Mouse (Mus musculus): ENCODE results near the gene Crmp1. TPM values are rescaled to one million over a fixed set of nuclear protein-coding genes. Genes with fewer than 3 reads are reported as not detected.

The Crmp1 gene
- polyA plus RNA-seq, 1 experiment = 0.11 TPM

GRCm38 (mm10) chr5:37206364-37206763 lies 35.4 kb upstream of the Crmp1 start:
- TF ChIP-seq E2F4 (IDR thresholded peaks at IDR 0.05; ENCODE audit: insufficient read depth) (no peak), MYOG (IDR thresholded peaks at IDR 0.05; ENCODE audit: control insufficient read depth in 1 of 3, insufficient read depth in 1 of 3, insufficient read length in 2 of 3, low read depth in 2 of 3) (no peak), MAX (IDR thresholded peaks at IDR 0.05; ENCODE audit: low read depth) (no peak), TCF3 (IDR thresholded peaks at IDR 0.05; ENCODE audit: insufficient read length, low read depth) (no peak), CEBPB (IDR thresholded peaks at IDR 0.05; ENCODE audit: insufficient read depth, poor library complexity, severe bottlenecking) (no peak), POLR2AphosphoS2 (IDR thresholded peaks at IDR 0.05; ENCODE audit: insufficient read length, low read depth) (no peak), REST (IDR thresholded peaks at IDR 0.05; ENCODE audit: insufficient read depth, insufficient read length) (no peak), SRF (IDR thresholded peaks at IDR 0.05; ENCODE audit: control insufficient read depth, insufficient read length, low read depth) (no peak), MYOD1 (IDR thresholded peaks at IDR 0.05; ENCODE audit: control insufficient read depth in 1 of 3, insufficient read length in 2 of 3, low read depth in 2 of 3) (no peak), USF1 (IDR thresholded peaks at IDR 0.05; ENCODE audit: low read depth) (no peak), POLR2A (IDR thresholded peaks at IDR 0.05; ENCODE audit: insufficient read length, low read depth) (no peak), TCF12 (IDR thresholded peaks at IDR 0.05; ENCODE audit: insufficient read depth, poor library complexity, severe bottlenecking) (no peak)
- H3K4me2 ChIP-seq (ENCODE audit: low read depth) = no peak overlapping the region
- H3K27me3 ChIP-seq (ENCODE audit: control insufficient read depth, insufficient read depth, insufficient read length) = peaks cover 9% of the 10 kb centered on the region
- H3ac ChIP-seq (ENCODE audit: control insufficient read depth, insufficient read length) = no peak overlapping the region
- H3K79me2 ChIP-seq (ENCODE audit: control insufficient read depth, insufficient read depth) = no peaks in the 10 kb centered on the region
- no peak overlapping the region for H3K4me3 ChIP-seq
- no peaks in the 10 kb centered on the region for H3K36me3 ChIP-seq (ENCODE audit: control insufficient read depth, insufficient read depth)

GRCm38 (mm10) chr5:37212938-37213708 lies 28.6 kb upstream of the Crmp1 start:
- TF ChIP-seq MYOD1 (IDR thresholded peaks at IDR 0.05; ENCODE audit: control insufficient read depth in 1 of 3, insufficient read length in 2 of 3, low read depth in 2 of 3) (no peak), E2F4 (IDR thresholded peaks at IDR 0.05; ENCODE audit: insufficient read depth) (no peak), MAX (IDR thresholded peaks at IDR 0.05; ENCODE audit: low read depth) (no peak), CEBPB (IDR thresholded peaks at IDR 0.05; ENCODE audit: insufficient read depth, poor library complexity, severe bottlenecking) (no peak), USF1 (IDR thresholded peaks at IDR 0.05; ENCODE audit: low read depth) (no peak), REST (IDR thresholded peaks at IDR 0.05; ENCODE audit: insufficient read depth, insufficient read length) (no peak), SRF (IDR thresholded peaks at IDR 0.05; ENCODE audit: control insufficient read depth, insufficient read length, low read depth) (no peak), MYOG (IDR thresholded peaks at IDR 0.05; ENCODE audit: control insufficient read depth in 1 of 3, insufficient read depth in 1 of 3, insufficient read length in 2 of 3, low read depth in 2 of 3) (no peak), TCF12 (IDR thresholded peaks at IDR 0.05; ENCODE audit: insufficient read depth, poor library complexity, severe bottlenecking) (no peak), TCF3 (IDR thresholded peaks at IDR 0.05; ENCODE audit: insufficient read length, low read depth) (no peak), POLR2A (IDR thresholded peaks at IDR 0.05; ENCODE audit: insufficient read length, low read depth) (no peak)
- no peak overlapping the region for H3ac ChIP-seq (ENCODE audit: control insufficient read depth, insufficient read length)
- no peak overlapping the region for H3K4me2 ChIP-seq (ENCODE audit: low read depth)
- no peaks in the 10 kb centered on the region for H3K36me3 ChIP-seq (ENCODE audit: control insufficient read depth, insufficient read depth)
- H3K79me2 ChIP-seq (ENCODE audit: control insufficient read depth, insufficient read depth) = no peaks in the 10 kb centered on the region
- H3K27me3 ChIP-seq (ENCODE audit: control insufficient read depth, insufficient read depth, insufficient read length) = peaks cover 9% of the 10 kb centered on the region
- H3K4me3 ChIP-seq = no peak overlapping the region

GRCm38 (mm10) chr5:37213709-37214103 lies 28.0 kb upstream of the Crmp1 start:
- Histone ChIP-seq H3K4me2 (ENCODE audit: low read depth) (no peak overlapping the region), H3ac (ENCODE audit: control insufficient read depth, insufficient read length) (no peak overlapping the region), H3K36me3 (ENCODE audit: control insufficient read depth, insufficient read depth) (no peaks in the 10 kb centered on the region), H3K79me2 (ENCODE audit: control insufficient read depth, insufficient read depth) (no peaks in the 10 kb centered on the region), H3K4me3 (no peak overlapping the region), H3K27me3 (ENCODE audit: control insufficient read depth, insufficient read depth, insufficient read length) (peaks cover 9% of the 10 kb centered on the region)
- TF ChIP-seq TCF12 (IDR thresholded peaks at IDR 0.05; ENCODE audit: insufficient read depth, poor library complexity, severe bottlenecking) (no peak), POLR2AphosphoS2 (IDR thresholded peaks at IDR 0.05; ENCODE audit: insufficient read length, low read depth) (no peak), USF1 (IDR thresholded peaks at IDR 0.05; ENCODE audit: low read depth) (no peak), MYOG (IDR thresholded peaks at IDR 0.05; ENCODE audit: control insufficient read depth in 1 of 3, insufficient read depth in 1 of 3, insufficient read length in 2 of 3, low read depth in 2 of 3) (no peak), MAX (IDR thresholded peaks at IDR 0.05; ENCODE audit: low read depth) (no peak), E2F4 (IDR thresholded peaks at IDR 0.05; ENCODE audit: insufficient read depth) (no peak), POLR2A (IDR thresholded peaks at IDR 0.05; ENCODE audit: insufficient read length, low read depth) (no peak), REST (IDR thresholded peaks at IDR 0.05; ENCODE audit: insufficient read depth, insufficient read length) (no peak), TCF3 (IDR thresholded peaks at IDR 0.05; ENCODE audit: insufficient read length, low read depth) (no peak), SRF (IDR thresholded peaks at IDR 0.05; ENCODE audit: control insufficient read depth, insufficient read length, low read depth) (no peak), MYOD1 (IDR thresholded peaks at IDR 0.05; ENCODE audit: control insufficient read depth in 1 of 3, insufficient read length in 2 of 3, low read depth in 2 of 3) (no peak)

- H3K4me3 ChIP-seq = no peak overlapping the region
- no peak for TF ChIP-seq MAX (IDR thresholded peaks at IDR 0.05; ENCODE audit: low read depth)
- TF ChIP-seq SRF (IDR thresholded peaks at IDR 0.05; ENCODE audit: control insufficient read depth, insufficient read length, low read depth) = no peak
- TF ChIP-seq E2F4 (IDR thresholded peaks at IDR 0.05; ENCODE audit: insufficient read depth) = no peak
- no peak for TF ChIP-seq POLR2A (IDR thresholded peaks at IDR 0.05; ENCODE audit: insufficient read length, low read depth)
- no peak for TF ChIP-seq TCF12 (IDR thresholded peaks at IDR 0.05; ENCODE audit: insufficient read depth, poor library complexity, severe bottlenecking)
- TF ChIP-seq MYOD1 (IDR thresholded peaks at IDR 0.05; ENCODE audit: control insufficient read depth in 1 of 3, insufficient read length in 2 of 3, low read depth in 2 of 3) = no peak
- no peak for TF ChIP-seq USF1 (IDR thresholded peaks at IDR 0.05; ENCODE audit: low read depth)
- TF ChIP-seq CEBPB (IDR thresholded peaks at IDR 0.05; ENCODE audit: insufficient read depth, poor library complexity, severe bottlenecking) = no peak
- no peak for TF ChIP-seq MYOG (IDR thresholded peaks at IDR 0.05; ENCODE audit: control insufficient read depth in 1 of 3, insufficient read depth in 1 of 3, insufficient read length in 2 of 3, low read depth in 2 of 3)
- no peak for TF ChIP-seq REST (IDR thresholded peaks at IDR 0.05; ENCODE audit: insufficient read depth, insufficient read length)
- no peak for TF ChIP-seq POLR2AphosphoS2 (IDR thresholded peaks at IDR 0.05; ENCODE audit: insufficient read length, low read depth)
- TF ChIP-seq TCF3 (IDR thresholded peaks at IDR 0.05; ENCODE audit: insufficient read length, low read depth) = no peak
- H3ac ChIP-seq (ENCODE audit: control insufficient read depth, insufficient read length) = no peak overlapping the region
- H3K4me2 ChIP-seq (ENCODE audit: low read depth) = no peak overlapping the region
- H3K27me3 ChIP-seq (ENCODE audit: control insufficient read depth, insufficient read depth, insufficient read length) = peaks cover 16% of the 10 kb centered on the region
- no peaks in the 10 kb centered on the region for H3K79me2 ChIP-seq (ENCODE audit: control insufficient read depth, insufficient read depth)
- no peaks in the 10 kb centered on the region for H3K36me3 ChIP-seq (ENCODE audit: control insufficient read depth, insufficient read depth)
Observed at GRCm38 (mm10) chr5:37214614-37215013, 27.1 kb upstream of the Crmp1 start.
